Mouse (Mus musculus): ENCODE measurements at regions not wholly inside any gene's neighbourhood (a gene's known extent, or its start where the extent isn't known, plus 50 kb on each side); places are given as distances from the start of the nearest gene placed in this dataset.

DNA sequence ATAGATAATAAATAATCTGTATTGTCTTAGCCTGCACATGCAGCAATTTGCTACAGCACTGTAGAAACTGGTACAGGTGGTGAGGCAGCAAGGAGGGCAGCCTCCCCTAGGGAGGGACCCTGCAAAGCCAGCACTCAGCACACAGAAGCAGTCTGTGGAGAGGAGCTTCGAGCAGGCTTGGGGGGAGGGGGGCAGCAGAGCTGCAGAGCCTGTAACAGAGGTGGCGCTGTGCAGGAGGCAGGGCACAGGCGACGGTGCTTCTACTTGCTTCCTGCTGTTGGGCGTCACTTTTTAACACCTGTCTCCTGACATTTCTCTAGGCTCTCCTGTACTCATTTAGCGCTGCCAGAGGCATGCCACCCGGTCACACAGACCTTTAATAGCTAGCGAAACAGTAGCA, 404.6 kb upstream of the Gm6657 start:
- WGBS, result 7% methylated on average over 8 of the region's 8 CpGs
- Histone ChIP-seq H3K4me1 (ENCODE audit: control insufficient read depth, insufficient read depth) (peaks cover 18% of the 10 kb centered on the region), H3K9ac (replicated peaks; ENCODE audit: low read depth, low read length) (no peak overlapping the region), H3K4me3 (ENCODE audit: low read depth, low read length) (no peak overlapping the region; the same call in 1 of the 2 replicates), H3K9me3 (replicated peaks; ENCODE audit: control insufficient read depth, low read length) (no peaks in the 10 kb centered on the region), H3K36me3 (replicated peaks; ENCODE audit: control insufficient read depth, insufficient read depth, low read length) (no peaks in the 10 kb centered on the region), H3K27me3 (ENCODE audit: control insufficient read depth, insufficient read depth, low read length) (0 out of 2 replicates have a peak, but pooled peaks cover 3% of the 10 kb centered on the region), H3K27ac (ENCODE audit: low read depth) (no peak overlapping the region), H3K4me2 (ENCODE audit: low read depth, low read length) (peak overlapping the region; percentile 44)
- peak; percentile 46 for DNase-seq (ENCODE audit: low spot score)
- TF ChIP-seq EP300 (IDR thresholded peaks at IDR 0.05; ENCODE audit: low read depth), result no peak
- peak; percentile 42 for TF ChIP-seq CTCF (IDR thresholded peaks at IDR 0.05; ENCODE audit: low read depth)
- ATAC-seq (ENCODE audit: insufficient read depth, low read depth), result peak; percentile 59; the same call in 1 of the 2 replicates

DNA sequence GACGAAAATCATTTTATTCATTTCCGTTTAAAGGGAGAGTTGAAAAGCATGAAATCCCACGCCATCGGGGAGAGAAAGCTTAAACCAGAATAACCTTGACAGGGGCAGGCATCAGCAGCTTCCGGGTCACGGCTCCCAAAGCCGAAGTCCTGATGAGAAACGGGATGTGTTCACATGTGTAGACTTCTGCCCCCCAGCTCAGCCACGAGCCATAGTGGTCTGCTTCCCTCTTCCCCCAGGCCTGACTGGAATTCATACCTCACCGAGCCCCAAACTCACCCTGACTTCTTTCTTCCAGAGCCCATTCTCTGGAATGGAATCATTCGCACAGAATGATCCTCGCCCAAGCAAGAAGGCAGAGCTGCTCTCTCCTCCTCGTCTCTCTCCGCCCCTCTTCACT, 404.2 kb upstream of the Gm6657 start:
- no peak for TF ChIP-seq EP300 (IDR thresholded peaks at IDR 0.05; ENCODE audit: low read depth)
- TF ChIP-seq CTCF (IDR thresholded peaks at IDR 0.05; ENCODE audit: low read depth), result no peak
- whole genome bisulfite sequencing, result 33% methylated on average over 14 of the region's 14 CpGs

DNA sequence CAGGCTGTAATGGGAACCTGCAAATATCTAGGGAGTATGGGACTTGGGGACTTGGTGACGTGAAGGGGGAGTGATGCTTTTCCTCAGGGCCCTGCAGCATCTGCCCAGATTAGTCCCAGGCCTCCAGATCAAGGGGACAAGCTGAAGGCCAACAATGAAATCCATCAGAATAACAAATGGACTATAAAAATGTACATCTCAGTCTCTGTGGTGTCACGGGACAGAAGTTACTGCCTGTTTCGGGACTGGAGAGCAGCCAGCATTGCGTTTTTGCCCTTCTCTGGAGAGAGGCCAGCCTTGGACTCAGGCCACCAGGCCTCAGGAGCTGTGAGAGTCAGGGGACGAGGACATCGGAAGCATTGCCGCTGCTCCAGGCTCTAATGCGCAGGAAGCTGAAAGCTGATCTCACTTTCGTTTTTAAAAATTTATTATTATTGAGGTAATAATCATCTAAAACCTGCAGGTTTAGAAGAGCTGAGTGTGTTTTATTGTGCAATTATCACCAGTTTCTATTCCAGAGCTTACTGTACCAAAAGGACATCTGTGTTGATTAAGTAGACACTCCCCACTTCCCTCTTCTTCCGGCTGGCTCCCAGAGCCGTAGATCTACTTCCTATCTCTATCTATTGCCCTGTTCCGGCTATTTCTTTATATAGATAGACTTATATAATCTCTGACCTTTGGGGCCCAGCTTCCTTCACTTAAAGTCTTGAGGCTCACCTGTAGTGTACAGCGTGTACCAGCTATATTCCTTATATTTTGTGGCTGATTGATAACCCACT, 403.0 kb upstream of the Gm6657 start:
- ATAC-seq (ENCODE audit: insufficient read depth, low read depth) (peak; percentile 55), DNase-seq (ENCODE audit: low spot score) (peak; percentile 60)
- H3K27ac ChIP-seq (ENCODE audit: low read depth), result no peak overlapping the region
- H3K36me3 ChIP-seq (replicated peaks; ENCODE audit: control insufficient read depth, insufficient read depth, low read length), result no peaks in the 10 kb centered on the region
- 24% methylated on average over 13 of the region's 13 CpGs for WGBS
- H3K27me3 ChIP-seq (ENCODE audit: control insufficient read depth, insufficient read depth, low read length), result 0 out of 2 replicates have a peak, but pooled peaks cover 3% of the 10 kb centered on the region
- H3K4me2 ChIP-seq (ENCODE audit: low read depth, low read length), result peak overlapping the region; percentile 42
- H3K4me3 ChIP-seq (ENCODE audit: low read depth, low read length), result 0 out of 2 replicates have a peak overlapping the region, but pooled peaks have one; percentile 5
- TF ChIP-seq CTCF (IDR thresholded peaks at IDR 0.05; ENCODE audit: low read depth) (no peak), EP300 (IDR thresholded peaks at IDR 0.05; ENCODE audit: low read depth) (no peak)
- no peaks in the 10 kb centered on the region for H3K9me3 ChIP-seq (replicated peaks; ENCODE audit: control insufficient read depth, low read length)
- H3K9ac ChIP-seq (replicated peaks; ENCODE audit: low read depth, low read length), result no peak overlapping the region
- peaks cover 18% of the 10 kb centered on the region for H3K4me1 ChIP-seq (ENCODE audit: control insufficient read depth, insufficient read depth)

More for the DNA sequence above, 404.2 kb upstream of the Gm6657 start:
- H3K4me1 ChIP-seq (ENCODE audit: control insufficient read depth, insufficient read depth), result peaks cover 18% of the 10 kb centered on the region
- peak overlapping the region; percentile 44 for H3K4me2 ChIP-seq (ENCODE audit: low read depth, low read length)
- DNase-seq (ENCODE audit: low spot score), result no peak
- 0 out of 2 replicates have a peak, but pooled peaks cover 3% of the 10 kb centered on the region for H3K27me3 ChIP-seq (ENCODE audit: control insufficient read depth, insufficient read depth, low read length)
- no peaks in the 10 kb centered on the region for H3K36me3 ChIP-seq (replicated peaks; ENCODE audit: control insufficient read depth, insufficient read depth, low read length)
- no peak overlapping the region; the same call in 1 of the 2 replicates for H3K4me3 ChIP-seq (ENCODE audit: low read depth, low read length)
- H3K9ac ChIP-seq (replicated peaks; ENCODE audit: low read depth, low read length), result no peak overlapping the region
- no peak overlapping the region for H3K27ac ChIP-seq (ENCODE audit: low read depth)
- no peak for ATAC-seq (ENCODE audit: insufficient read depth, low read depth)
- no peaks in the 10 kb centered on the region for H3K9me3 ChIP-seq (replicated peaks; ENCODE audit: control insufficient read depth, low read length)

DNA sequence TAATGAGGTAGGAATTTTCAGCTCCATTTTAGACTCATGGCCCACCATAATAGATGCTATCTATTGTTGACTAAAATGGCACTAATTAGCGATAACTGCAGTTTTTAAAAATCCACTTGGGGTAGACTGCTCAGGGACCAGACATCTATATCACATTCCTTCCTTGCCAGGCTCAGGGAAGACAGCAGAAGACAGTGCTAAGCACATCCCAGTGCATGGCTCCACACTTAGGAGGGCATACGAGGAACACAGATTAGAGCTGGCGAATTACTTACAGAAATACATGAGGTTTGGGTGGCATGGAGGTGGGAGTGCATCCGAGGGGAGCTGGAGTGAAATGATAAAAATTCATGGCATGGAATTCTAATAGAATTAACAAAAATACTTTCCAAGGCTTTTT, 395.5 kb upstream of the Gm6657 start:
- Histone ChIP-seq H3K9ac (replicated peaks; ENCODE audit: low read depth, low read length) (no peak overlapping the region), H3K9me3 (replicated peaks; ENCODE audit: control insufficient read depth, low read length) (no peaks in the 10 kb centered on the region), H3K27me3 (ENCODE audit: control insufficient read depth, insufficient read depth, low read length) (no peaks in the 10 kb centered on the region), H3K27ac (ENCODE audit: low read depth) (no peak overlapping the region), H3K4me2 (ENCODE audit: low read depth, low read length) (no peak overlapping the region), H3K4me1 (ENCODE audit: control insufficient read depth, insufficient read depth) (no peaks in the 10 kb centered on the region), H3K4me3 (ENCODE audit: low read depth, low read length) (no peak overlapping the region), H3K36me3 (replicated peaks; ENCODE audit: control insufficient read depth, insufficient read depth, low read length) (no peaks in the 10 kb centered on the region)
- no peak for TF ChIP-seq CTCF (IDR thresholded peaks at IDR 0.05; ENCODE audit: low read depth)
- TF ChIP-seq EP300 (IDR thresholded peaks at IDR 0.05; ENCODE audit: low read depth), result no peak
- ATAC-seq (ENCODE audit: insufficient read depth, low read depth) (no peak), DNase-seq (ENCODE audit: low spot score) (no peak)
- WGBS, result 74% methylated on average over 4 of the region's 4 CpGs

DNA sequence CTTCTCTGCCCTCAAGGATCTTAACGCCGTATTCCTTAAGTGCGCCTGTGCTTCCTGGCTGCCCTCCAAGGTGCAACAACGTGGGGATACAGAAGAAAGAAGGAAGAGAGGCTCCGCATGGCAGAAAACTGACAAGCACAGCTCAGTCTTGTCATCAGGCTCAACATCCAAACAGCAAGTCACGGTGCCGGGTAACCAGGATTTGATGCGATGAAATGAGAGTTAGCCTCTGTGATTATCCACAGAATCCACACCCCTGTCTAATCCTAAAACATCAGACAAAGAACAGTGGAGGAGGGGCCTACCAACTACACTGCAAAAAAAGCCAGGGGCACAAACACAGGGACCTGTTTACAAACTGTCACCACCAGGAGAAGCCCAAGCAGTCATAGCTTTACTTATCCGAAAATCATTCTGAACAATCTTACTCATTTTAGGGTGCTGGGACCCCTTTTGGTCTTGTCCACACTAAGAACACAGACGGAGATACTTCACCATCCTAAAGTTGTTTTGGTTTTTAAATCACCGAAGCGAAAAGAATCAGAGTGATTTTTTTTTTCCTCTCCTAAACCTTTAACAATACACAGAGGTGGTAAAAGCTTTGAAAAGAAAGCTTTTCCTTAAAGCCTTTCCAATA, 394.8 kb upstream of the Gm6657 start:
- no peaks in the 10 kb centered on the region for H3K4me1 ChIP-seq (ENCODE audit: control insufficient read depth, insufficient read depth)
- H3K9ac ChIP-seq (replicated peaks; ENCODE audit: low read depth, low read length), result no peak overlapping the region
- H3K36me3 ChIP-seq (replicated peaks; ENCODE audit: control insufficient read depth, insufficient read depth, low read length), result no peaks in the 10 kb centered on the region
- DNase-seq (ENCODE audit: low spot score), result no peak
- no peak overlapping the region for H3K4me3 ChIP-seq (ENCODE audit: low read depth, low read length)
- H3K9me3 ChIP-seq (replicated peaks; ENCODE audit: control insufficient read depth, low read length), result no peaks in the 10 kb centered on the region
- WGBS, result 58% methylated on average over 12 of the region's 12 CpGs
- TF ChIP-seq EP300 (IDR thresholded peaks at IDR 0.05; ENCODE audit: low read depth) (no peak), CTCF (IDR thresholded peaks at IDR 0.05; ENCODE audit: low read depth) (no peak)
- no peaks in the 10 kb centered on the region for H3K27me3 ChIP-seq (ENCODE audit: control insufficient read depth, insufficient read depth, low read length)
- H3K4me2 ChIP-seq (ENCODE audit: low read depth, low read length), result no peak overlapping the region
- no peak for ATAC-seq (ENCODE audit: insufficient read depth, low read depth)
- H3K27ac ChIP-seq (ENCODE audit: low read depth), result no peak overlapping the region

Measured in heart, postnatal 0 days (tissue).